Mouse (Mus musculus): Measurements from ENCODE around the gene Rufy2. TPM values are rescaled to one million over a fixed set of nuclear protein-coding genes. Genes with fewer than 3 reads are reported as not detected.

The Rufy2 gene
- total and polyA plus RNA-seq, 3 experiments, result 2.1 to 16.3 (median 11.2) TPM

DNA sequence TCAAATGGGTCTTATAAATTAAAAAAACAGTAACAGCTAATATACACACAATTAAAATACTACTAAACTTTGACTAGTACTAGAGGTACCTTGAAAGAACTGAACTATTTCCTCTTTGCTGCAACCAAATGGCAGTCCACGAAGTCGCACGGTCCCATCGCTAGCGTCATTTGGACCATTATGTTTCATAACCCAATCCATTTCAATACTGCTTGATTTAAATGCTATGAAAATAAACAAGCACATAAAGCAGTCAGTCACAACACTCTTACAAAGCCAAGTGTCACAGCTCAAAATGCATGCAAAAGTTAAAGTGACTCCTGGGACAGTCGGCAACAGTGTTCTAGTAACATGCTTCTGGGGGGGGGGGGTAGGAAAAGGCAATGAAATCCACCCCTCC is 39.3 kb downstream of the Rufy2 start:
- no peak for DNase-seq

DNA sequence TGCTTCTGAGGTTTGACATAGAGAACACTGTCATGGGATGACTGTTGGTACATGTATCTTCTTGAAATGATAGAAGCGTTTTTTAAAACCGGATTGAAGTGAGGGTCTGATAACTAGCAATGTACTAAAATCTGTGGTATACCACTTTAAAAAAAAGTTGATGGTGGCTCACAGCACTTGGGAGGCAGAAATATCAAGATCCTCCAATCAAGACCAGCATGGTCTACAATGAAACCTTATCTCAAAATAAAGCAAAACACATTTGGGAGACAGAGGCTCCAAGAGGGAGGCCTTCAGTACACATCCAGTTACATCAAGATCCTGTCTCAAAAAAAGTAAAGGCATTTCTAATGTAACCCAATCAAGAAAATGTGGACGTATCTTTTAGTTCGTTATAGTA is 41.7 kb downstream of the Rufy2 start:
- DNase-seq, result no peak

DNA sequence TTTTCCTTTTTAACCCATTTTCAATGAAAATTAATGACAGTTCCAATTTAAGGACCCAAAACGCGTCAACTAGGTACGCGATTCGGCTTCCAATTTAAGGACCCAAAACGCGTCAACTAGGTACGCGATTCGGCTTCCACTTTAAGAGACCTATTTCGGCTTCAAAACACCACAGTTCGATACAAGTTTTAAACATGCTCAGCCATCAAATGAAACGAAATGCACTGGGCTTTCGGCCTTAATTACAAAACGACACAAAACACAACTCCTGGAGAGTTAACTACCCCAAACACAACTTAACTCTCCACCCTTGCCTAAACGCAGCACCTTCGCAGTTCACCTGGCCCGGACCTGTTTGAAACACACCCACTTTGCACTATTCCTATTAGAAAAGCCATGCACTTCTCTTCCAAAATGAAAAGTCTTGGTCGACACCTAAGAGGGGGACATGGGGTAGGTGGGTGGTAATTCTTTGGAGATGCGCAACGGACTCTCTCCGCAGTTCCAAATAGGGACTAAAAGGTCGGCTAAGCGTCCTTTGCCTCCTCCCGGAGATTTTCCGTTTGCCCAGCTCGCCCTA is 42.6 kb downstream of the Rufy2 start:
- DNase-seq, result no peak

DNA sequence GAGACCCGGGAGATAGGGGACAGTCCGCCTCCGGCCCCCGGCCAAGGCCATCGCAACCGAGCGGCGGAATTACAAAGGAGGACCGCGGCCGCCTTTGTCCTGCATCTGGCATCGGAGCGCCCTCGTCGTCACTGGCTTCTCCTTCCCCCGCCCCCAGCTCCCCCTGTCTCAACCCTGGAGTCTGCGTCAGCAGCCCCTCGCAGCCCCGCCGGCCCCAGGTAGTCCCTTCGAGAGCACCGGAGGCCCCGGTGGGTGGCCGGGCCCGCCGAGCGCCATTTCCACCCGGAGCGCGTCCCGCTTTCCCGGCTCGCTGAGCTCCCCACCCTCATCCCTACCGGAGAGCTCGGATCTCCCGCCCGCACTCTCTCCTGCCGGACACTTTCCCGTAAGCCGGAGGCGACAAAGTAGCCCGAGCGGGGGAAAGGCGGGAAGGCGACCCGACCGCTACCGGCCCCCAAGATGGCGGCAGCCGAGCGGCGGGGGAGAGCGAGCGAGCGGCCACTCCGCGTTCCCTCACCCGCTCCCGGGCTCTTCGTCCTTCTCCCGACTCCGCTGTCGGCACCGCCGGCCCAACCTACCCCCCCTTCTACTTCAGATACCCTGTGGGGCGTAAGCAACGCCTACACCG is 43.2 kb downstream of the Rufy2 start:
- DNase-seq, result peak; percentile 86

DNA sequence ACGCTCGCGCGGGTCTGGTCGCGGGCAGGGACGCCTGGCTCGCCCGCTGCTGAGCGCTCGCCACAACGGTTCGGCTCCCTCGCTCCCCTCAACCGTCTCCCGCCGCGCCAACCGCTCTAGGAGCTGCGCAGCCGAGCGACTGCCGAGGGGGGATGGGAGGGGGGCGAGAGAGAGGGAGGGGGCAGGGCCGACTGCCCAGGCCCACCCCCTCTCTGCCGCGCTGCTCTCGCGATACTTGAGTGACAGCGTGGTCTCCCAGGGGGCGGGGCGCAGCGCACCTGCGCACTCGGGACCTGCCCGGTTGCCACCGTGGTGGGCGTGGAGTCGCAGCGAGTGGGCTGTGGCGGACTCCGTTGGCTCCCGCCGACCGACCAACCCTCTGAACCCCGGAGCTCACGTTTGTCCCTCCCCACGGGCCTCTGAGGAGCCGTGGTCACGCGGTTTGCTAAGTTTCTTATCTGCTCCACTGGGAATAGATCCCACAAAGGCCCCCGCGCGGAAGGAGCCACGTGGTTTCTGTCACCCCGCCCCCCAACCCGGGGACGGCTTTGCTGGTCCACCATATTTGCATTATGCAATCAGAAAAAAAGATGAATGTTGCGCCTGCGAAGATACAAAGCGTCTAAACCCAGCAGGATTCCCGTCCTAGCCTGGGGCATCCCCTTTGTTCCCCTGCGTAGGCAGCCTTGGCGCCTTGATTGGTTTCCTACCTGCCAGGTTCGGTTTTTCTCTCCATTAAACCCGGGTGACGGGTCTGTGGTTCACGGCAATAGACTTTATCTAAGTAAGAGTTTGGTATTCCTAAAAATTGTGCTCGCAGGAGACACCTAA is 43.9 kb downstream of the Rufy2 start, which contains the start of the genes Hnrnph3 and Pbld2:
TSS of gene Hnrnph3 (minus strand) at position 469 of the 831 bp plus-strand sequence.
TSS of gene Pbld2 (plus strand) at position 567 of the 831 bp plus-strand sequence.
- DNase-seq, result peak; percentile 100

DNA sequence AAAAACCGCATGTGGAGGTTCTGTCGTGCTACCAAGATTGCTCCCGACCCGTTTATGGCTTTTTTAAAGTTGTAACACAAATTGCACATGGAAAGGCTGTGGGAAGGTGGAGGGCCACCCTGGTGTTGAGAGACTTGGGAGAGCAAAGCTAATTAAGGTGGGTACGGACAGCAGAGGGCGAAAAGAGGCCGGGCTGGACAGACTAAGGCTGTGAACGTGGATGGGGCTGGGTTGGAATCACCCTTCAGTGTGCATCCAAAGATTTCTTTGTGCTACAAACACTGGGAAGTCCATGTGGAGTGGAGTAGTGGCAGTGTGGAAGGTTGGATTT is 44.5 kb downstream of the Rufy2 start:
- DNase-seq, result peak; percentile 82

DNA sequence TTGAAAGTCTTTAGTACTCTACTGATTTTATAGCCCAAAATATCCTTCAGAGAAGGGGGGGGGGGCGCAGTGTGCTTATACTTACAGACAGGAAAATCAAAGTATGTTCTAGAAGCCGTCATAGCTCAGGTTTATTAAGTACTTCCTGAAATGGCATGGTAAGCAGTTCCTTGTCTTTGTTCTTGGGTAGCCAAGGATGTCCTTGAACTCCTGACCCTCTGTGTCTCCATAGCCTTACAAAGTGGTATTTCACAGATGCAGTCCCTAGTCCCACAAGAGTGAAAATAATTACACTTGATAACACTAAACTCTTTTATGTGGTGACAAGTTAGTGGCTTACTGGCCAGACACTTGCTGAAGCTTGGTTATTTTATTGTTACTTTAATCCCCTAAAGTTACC is 45.0 kb downstream of the Rufy2 start:
- no peak for DNase-seq

DNA sequence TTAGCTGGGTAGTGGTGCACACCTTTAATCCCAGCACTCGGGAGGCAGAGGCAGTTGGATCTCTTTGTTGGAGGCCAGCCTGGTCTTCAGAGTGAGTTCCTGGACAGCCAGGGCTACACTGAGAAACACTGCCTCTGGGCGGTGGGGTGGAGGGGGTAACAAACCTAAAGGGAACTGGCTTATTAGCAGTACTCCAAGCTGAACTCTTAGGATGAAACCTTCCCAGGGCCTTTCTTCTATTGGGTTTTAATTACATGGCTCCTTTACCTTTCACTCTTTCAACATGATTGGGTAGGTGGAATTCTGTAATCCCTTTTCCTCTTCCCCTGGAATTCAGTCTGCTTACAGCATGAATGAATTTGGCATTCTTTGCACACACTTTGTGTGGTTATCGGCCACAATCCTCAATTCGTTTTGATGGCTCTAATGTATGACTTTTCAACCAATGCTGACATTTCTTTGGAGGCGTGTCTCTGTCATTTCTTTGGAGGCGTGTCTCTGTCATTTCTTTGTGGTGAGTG is 45.5 kb downstream of the Rufy2 start:
- DNase-seq, result no peak

DNA sequence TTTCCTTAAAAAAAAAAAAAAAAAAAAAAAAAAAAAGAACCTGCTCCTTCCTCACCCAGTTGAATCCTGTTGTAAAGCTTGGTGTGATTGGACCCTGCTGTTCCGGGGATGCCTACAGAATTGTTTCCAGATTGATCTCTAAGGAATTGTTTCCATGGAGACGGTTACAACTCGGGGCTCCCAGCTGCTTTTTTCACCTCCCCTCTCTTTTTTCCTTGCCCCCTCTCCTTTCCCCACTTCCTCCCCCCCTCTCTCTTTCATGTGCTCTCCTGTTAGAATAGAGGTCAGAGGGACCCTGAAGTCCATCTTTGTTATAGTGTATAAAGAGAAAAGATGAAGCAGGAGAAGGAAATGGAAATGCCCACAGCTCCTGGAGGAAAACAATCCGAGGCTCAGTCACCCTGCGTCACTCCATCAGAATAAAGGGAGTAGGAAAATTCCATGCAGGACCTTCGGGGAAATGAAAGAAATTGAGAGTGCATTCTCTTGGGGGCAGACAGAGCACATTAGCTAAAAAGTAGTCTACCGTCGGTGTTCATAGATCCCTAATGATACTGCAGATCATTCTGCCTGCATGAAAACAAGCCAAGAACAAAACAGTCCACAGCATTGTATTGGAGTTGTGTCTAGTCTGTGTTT is 46.3 kb downstream of the Rufy2 start:
- DNase-seq, result no peak

DNA sequence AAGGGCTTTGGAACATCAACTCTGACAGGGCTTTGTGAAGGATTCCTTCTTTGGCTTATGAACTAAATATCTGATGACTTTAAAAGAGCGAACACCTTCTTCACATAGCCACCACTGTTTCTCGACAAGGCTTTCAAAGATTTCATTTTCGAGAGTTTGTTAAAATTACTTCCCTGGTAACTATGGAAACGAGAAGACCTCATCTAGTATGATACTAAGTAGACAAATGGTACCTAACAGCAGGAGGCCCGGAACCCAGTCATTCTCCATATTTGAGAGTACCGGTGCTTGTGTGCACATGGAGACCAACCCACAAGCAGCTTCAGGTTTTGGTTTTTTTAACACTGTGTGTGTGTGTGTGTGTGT is 46.8 kb downstream of the Rufy2 start:
- DNase-seq, result no peak

DNA sequence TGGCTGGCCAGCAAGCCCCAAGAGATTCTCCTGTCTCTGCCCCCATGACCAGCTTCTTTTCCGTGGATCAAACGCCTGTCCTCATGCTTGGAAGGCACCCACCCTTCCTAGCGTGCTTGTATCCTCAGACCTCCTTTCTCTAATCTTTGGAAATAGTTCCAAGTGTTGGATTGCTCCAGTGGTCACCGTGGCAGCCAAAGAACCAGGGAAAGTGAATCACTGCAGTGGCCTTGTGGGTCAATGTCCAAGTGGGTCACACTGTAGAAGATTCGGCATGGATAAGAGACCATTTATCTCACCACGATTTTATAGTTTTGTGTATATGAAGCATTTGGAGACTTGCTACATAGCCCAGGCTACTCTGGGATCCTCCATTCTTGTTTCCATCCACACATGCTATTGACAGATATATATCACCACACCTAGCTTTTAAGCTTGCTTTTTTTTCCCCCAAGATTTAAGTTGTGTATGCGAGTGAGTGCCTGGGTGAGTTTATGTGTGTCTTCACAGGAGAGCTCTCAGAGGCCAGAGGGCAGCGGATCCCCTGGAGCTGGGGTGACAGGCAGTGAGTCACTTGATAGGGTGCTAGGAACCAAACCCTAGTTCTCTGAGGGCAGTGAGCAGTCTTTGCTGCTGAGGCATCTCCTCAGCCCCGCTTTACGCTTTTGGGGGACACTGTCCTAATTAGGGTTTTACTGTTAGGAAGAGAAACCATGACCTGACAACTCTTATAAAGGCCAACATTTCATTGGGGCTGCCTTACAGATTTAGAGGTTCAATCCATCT is 47.5 kb downstream of the Rufy2 start:
- peak; percentile 73 for DNase-seq

DNA sequence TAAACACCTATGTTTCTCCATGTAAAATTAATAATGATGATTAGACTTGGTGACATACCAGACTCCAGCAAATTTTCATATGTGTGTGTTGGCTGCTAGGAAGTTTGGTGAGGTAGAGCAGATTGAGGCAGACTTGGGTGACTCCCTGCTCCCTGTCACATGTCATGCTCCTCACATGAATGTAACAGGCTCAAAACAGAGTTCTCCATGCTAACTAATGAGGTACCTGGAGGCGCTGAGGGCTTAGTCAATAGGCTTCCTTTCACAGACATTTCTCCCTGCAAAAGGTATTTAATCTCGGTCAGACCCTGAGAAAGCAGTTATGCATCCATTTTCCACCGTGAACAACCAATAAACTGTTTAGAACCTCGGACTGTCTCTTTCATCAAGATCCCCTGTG is 48.4 kb downstream of the Rufy2 start:
- DNase-seq, result no peak

DNA sequence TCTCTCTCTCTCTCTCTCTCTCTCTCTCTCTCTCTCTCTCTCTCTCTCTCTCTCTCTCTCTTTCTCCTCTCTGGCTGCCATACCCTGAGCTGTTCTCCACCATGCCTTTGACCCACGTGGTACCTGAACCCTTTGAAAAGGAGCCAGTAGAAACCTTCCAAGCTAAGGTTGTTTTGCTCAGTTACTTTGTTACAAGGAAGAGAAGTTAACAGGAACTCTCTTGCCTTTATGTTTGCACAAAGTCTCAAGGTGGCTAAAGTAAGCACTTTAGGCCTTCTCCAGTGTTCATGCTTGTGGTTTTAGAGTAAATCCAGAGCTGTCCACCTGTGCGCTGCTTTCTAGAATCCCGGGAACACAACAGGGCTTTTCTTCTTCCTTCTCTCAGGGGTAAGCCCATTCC is 52.2 kb downstream of the Rufy2 start:
- DNase-seq, result no peak

DNA sequence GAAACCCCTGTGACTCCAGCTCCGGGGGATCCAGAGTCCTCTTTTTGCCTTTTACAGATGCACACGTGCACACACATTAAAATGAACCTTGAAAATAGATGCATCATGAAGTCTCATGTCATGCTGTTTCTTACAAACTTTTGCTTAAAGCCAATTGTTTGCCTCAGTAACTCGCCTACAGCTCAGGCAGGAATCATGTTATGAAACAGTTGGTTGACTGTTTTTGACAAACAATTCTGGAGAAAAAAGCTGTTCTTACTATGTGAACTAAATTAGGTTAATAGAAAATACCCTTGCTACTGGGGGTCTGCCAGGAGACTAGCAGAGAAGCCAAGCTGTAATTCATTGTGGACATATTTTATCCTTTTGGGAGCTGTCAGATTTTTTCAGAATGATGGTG is 52.9 kb downstream of the Rufy2 start:
- DNase-seq, result no peak

DNA sequence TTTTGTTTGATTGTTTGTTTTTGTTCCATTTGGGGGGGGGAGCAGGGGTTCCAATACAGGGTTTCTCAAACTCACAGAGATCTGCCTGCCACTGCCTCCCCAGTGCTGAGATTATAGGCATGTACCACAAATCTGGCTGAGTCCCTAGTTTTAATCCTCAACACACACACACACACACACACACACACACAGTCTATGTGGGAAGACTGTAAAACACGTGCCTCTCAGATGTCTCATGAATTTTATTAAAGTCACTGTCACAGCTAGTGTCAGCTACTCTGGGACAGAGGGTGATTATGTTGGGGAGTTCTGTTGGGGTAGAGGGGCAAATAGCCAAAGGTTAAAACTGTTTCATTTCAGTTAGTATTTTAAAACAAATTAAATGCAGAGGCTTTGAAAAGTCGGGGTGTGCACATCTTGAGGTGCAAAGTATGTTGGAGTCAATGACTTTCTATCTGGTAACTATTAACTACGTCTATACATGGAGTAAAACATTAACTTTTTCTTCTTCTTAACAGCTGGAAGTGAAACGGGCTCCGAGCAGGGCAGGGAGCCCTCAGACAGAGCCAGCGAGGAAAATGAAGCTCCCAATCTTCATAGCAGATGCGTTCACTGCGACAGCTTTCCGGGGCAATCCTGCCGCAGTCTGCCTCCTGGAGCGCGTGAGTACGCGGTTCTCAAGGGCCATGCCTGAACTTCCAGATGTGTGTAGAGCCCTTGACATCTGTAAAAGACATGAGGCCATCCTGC is 58.7 kb downstream of the Rufy2 start:
- DNase-seq, result no peak

DNA sequence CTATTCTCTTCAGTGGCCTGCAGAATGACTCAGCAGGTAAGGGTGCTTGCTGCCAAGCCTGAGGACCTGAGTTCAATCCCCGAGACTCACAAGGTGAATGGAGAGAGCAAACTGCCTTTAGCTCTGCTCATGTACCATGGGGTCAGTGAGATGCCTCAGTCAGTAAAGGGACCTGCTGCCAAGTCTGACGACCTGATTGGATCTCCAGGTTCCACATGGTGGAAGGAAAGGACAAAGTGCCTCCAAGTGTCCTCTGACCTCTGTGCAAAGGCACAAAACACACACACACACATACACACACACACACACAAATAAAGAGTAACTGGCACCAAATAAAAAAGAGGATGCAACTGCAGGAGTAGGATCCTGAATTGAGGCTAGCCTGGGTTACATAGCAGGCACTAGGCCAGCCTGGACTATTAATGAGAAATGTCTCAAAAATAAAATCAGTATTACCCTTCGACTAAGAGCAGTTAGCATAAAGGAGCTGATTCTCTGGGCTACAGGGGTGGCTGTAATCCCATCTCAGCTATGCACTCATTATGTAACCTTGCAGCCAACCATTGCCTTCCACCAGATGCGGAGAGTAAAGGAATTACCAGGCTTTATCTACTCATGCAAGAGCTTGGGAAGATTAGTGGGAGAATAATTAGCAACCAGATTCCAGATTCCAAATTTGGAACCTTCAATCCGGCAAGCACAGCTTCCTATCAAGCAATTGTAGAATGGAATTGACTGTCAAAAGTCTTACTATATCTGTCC is 60.0 kb downstream of the Rufy2 start:
- DNase-seq, result no peak

DNA sequence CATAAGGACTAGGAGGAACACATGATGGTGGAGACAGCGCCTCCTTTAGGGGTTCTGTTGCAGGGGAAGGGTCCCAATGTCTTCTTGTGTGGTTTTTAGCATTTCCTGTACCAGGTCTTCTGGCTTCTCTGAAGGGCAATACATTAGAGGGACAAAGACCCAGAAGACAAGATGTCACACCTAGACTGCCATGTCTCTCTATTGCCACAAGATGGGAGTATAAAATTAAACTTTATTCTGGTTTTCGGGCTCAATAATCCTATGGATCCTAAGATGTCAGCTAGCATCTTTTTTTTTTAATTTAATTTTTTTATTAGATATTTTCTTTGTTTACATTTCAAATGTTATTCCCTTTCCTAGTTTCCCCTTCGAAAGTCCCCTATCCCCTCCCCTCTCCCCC is 63.1 kb downstream of the Rufy2 start:
- no peak for DNase-seq

DNA sequence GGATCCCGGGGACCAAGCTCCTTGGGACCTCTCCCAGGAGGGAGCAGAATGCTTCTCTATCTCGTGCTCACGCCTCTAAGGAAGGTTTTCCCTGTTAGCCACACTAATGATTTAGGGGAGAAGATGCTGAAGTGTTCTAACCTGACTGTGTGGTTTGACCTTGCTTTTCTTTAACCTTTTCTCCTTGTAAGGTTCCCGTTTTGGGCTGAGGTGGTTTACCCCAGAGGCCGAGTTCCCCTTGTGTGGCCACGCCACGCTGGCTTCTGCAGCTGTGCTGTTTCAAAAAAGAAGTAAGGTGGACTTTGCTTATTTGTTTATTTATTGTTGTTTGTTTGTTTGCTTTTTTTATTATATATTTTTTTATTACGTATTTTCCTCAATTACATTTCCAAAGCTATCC is 67.7 kb downstream of the Rufy2 start:
- no peak for DNase-seq

DNA sequence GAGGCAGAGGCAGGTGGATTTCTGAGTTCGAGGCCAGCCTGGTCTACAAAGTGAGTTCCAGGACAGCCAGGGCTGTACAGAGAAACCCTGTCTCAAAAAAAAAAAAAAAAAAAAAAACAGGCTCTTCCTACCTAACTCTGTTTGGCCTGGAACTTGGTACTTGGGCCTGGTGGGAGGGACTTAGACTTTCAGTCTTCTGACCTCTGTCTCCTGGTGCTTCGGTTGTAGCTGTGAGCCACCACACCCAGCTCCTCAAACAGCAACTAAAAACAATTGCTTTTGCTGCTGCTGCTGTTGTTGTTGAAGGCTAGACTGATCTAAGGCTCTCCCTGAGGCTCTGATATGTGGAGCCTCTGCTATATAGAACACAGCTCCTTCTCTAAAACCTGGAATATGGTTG is 69.1 kb downstream of the Rufy2 start:
- no peak for DNase-seq

DNA sequence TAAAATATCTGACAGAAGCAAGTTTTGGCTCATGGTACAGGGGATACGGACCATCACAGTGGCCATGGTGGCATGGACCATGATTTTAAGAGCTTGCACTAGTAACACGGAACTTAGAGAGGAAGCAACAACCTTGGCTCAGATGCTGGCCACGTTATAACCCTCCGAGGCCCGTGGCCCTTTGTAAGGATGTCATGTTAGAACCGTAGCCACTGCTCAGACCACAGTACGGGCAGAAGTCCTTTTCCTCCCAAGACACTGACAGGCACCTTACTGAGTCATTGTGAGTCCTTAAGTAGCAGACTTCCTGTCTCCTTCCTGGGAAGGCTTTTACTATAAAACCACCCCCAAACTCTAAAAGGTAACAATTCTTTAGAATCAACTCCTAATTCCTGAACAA is 71.2 kb downstream of the Rufy2 start:
- DNase-seq, result no peak

Measured in adrenal gland, adult 2 months (tissue).